Mouse (Mus musculus) CD4-positive, CD25-positive, alpha-beta regulatory T cell, adult 2 months (primary cell): ENCODE measurements at regions not wholly inside any gene's neighbourhood (a gene's known extent, or its start where the extent isn't known, plus 50 kb on each side); places are given as distances from the start of the nearest gene placed in this dataset.

Source experiments
- DNase-seq: peaks from one replicate; pipeline ENCODE4 v3.0.0-alpha.2; 2012; ENCODE audit warnings: low read depth, low spot score

DNA sequence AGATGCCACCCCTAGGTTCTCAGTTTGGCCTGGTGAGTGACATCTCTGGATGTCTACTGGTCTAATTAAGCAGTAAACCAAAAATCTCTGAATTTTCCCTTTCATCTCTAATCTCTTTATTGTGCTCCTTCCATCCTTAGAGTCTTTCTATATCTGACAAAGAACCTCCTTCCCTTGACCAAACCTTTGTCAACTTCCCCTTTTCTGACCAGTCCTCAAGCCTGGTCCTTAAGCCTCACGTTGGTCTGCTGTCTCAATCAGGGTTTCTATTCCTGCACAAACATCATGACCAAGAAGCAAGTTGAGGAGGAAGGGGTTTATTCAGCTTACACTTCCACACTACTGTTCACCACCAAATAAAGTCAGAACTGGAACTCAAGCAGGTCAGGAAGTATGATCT, 116.4 kb upstream of the Tab2 start:
- DNase-seq: no peak

- no peak for DNase-seq
These were observed 115.8 kb upstream of the Tab2 start for GRCm38 (mm10) chr10:8071858-8072257.

- no peak for DNase-seq
These were observed 114.4 kb upstream of the Tab2 start for GRCm38 (mm10) chr10:8070472-8070871.

- no peak for DNase-seq
These were observed 110.9 kb upstream of the Tab2 start for GRCm38 (mm10) chr10:8066926-8067325.

DNA sequence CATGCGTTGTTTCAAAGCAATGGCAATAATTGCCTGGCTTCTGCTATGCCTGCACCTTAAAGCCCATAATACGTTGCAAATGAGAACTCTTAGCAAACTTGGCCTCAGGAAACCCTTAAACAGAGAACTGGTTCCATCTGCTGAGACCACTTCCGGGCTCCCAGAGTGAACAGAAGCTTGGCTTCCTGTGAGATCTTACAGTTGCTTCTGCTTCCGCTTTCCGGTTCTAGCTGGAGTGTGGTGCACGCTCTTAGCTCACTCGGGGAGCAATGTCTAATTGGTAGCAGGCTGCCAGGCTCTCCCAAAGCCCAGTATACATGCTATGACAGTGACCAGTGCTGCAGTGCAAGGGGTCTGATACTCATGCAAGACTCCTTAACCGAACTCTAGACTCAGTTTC, 109.7 kb upstream of the Tab2 start:
- DNase-seq: peak; percentile 74

- DNase-seq: no peak
These were observed 108.3 kb upstream of the Tab2 start for GRCm38 (mm10) chr10:8064281-8064680.

GRCm38 (mm10) chr10:8063458-8064090, 107.5 kb upstream of the Tab2 start:
- no peak for DNase-seq

DNA sequence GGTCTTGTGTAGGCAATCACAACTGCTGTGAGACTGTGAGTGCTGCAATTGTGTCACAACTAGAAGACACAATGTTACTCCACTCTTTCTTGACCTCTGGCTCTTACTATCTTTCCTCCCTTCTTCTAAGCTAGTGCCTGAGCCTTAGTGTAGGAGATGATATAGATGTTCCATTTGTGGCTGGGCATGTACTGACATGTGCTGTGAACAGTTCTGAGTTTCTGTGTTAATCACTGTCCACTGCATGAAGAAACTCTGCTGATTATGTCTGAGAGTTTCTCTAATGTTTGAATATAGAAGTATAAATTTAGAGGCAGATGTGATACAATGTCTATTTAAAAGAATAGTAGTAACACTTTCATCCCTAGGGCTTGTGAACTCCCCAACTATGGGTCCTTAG, 105.0 kb upstream of the Tab2 start:
- DNase-seq: no peak

- no peak for DNase-seq
These were observed 103.7 kb upstream of the Tab2 start for GRCm38 (mm10) chr10:8059769-8060168.

- no peak for DNase-seq
These were observed 101.8 kb upstream of the Tab2 start for GRCm38 (mm10) chr10:8057855-8058254.

- DNase-seq: peak; percentile 69
These were observed 99.3 kb upstream of the Tab2 start for GRCm38 (mm10) chr10:8055293-8055692.

GRCm38 (mm10) chr10:8043416-8044163, 87.6 kb upstream of the Tab2 start:
- DNase-seq: no peak

- DNase-seq: no peak
These were observed 86.3 kb upstream of the Tab2 start for GRCm38 (mm10) chr10:8042306-8042705.

DNA sequence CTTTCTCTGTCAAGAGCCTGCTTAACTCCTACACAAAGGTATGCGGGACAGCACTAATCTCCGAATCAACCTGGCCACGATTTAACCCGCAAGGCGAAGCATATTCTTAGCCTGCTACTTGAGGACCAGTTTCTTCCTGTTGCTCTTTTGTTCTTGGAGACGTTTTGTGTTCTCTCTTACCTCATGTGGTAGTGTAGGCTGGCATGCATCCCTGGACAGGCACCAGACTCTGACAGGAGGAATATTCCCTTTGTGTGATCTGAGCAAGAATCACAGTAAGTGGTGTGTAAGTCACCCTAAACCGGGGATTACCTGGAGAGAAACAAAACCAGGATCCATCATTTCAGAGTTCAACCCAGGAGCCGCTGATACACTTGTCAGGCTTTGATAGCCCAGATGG, 85.8 kb upstream of the Tab2 start:
- no peak for DNase-seq

GRCm38 (mm10) chr10:8037986-8038631, 82.1 kb upstream of the Tab2 start:
- no peak for DNase-seq

GRCm38 (mm10) chr10:8036293-8036692, 80.3 kb upstream of the Tab2 start:
- DNase-seq: no peak

- DNase-seq: no peak
These were observed 79.3 kb upstream of the Tab2 start for GRCm38 (mm10) chr10:8035310-8035709.

GRCm38 (mm10) chr10:8032203-8032602, 76.2 kb upstream of the Tab2 start:
- no peak for DNase-seq

DNA sequence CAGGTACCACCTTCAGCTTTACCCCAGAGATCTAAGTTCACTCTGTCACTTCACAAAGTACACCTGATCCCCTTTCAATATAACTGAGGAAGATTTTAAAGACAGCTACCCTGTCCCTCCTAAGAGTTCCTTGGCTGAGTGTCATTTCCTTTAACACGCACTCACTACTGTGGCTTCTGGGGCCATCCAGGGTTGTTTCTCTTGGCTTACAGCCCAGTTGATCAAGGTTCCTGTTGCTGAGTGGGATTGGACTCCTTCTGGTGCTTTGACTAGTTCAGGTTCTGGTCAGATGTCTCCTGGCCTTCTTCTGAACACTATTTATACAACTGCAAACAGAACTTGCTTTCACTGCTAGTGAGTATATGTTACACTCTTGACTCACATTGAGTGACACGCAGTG, 72.8 kb upstream of the Tab2 start:
- DNase-seq: no peak

- no peak for DNase-seq
These were observed 71.0 kb upstream of the Tab2 start for GRCm38 (mm10) chr10:8027023-8027422.

GRCm38 (mm10) chr10:8023741-8024140, 67.7 kb upstream of the Tab2 start:
- no peak for DNase-seq

GRCm38 (mm10) chr10:8021971-8022370, 65.9 kb upstream of the Tab2 start:
- no peak for DNase-seq
